Mouse (Mus musculus) hindlimb bud, embryonic 11.5 days (tissue): ENCODE results near the gene Rab11fip4.

ENCODE experiments used
- DNase-seq: peaks from one replicate; pipeline ENCODE4 v3.0.0-alpha.2; 2012; ENCODE audit warnings: low read depth, low spot score; ENCODE audit errors: extremely low spot score

Gene Rab11fip4

GRCm38 (mm10) chr11:79613711-79614110 is 22.7 kb downstream of the Rab11fip4 start:
- no peak for DNase-seq

- DNase-seq: no peak
Measured at GRCm38 (mm10) chr11:79614880-79615279, 23.9 kb downstream of the Rab11fip4 start.

- no peak for DNase-seq
Measured at GRCm38 (mm10) chr11:79615871-79616270, 24.9 kb downstream of the Rab11fip4 start.

GRCm38 (mm10) chr11:79617991-79618390 is 27.0 kb downstream of the Rab11fip4 start:
- DNase-seq: no peak

- no peak for DNase-seq
Measured at GRCm38 (mm10) chr11:79623029-79623428, 32.0 kb downstream of the Rab11fip4 start.

GRCm38 (mm10) chr11:79624801-79625302 is 33.8 kb downstream of the Rab11fip4 start:
- no peak for DNase-seq

- DNase-seq: no peak
Measured at GRCm38 (mm10) chr11:79628716-79629115, 37.7 kb downstream of the Rab11fip4 start.

- no peak for DNase-seq
Measured at GRCm38 (mm10) chr11:79629752-79630374, 38.9 kb downstream of the Rab11fip4 start.

GRCm38 (mm10) chr11:79630521-79630920 is 39.5 kb downstream of the Rab11fip4 start:
- no peak for DNase-seq

- no peak for DNase-seq
Measured at GRCm38 (mm10) chr11:79633366-79633765, 42.4 kb downstream of the Rab11fip4 start.

- DNase-seq: no peak
Measured at GRCm38 (mm10) chr11:79635661-79636449, 44.8 kb downstream of the Rab11fip4 start.

GRCm38 (mm10) chr11:79636481-79636880 is 45.5 kb downstream of the Rab11fip4 start:
- DNase-seq: no peak

- no peak for DNase-seq
Measured at GRCm38 (mm10) chr11:79638691-79639090, 47.7 kb downstream of the Rab11fip4 start.

- DNase-seq: no peak
Measured at GRCm38 (mm10) chr11:79640940-79641733, 50.1 kb downstream of the Rab11fip4 start.

- no peak for DNase-seq
Measured at GRCm38 (mm10) chr11:79643730-79644129, 52.7 kb downstream of the Rab11fip4 start.

- no peak for DNase-seq
Measured at GRCm38 (mm10) chr11:79644717-79645191, 53.7 kb downstream of the Rab11fip4 start.

GRCm38 (mm10) chr11:79646026-79646425 is 55.0 kb downstream of the Rab11fip4 start:
- DNase-seq: no peak

- DNase-seq: no peak
Measured at GRCm38 (mm10) chr11:79646467-79647070, 55.6 kb downstream of the Rab11fip4 start.

- no peak for DNase-seq
Measured at GRCm38 (mm10) chr11:79647071-79647501, 56.1 kb downstream of the Rab11fip4 start.

- no peak for DNase-seq
Measured at GRCm38 (mm10) chr11:79650359-79650835, 59.4 kb downstream of the Rab11fip4 start.

- no peak for DNase-seq
Measured at GRCm38 (mm10) chr11:79652257-79652656, 61.2 kb downstream of the Rab11fip4 start.
